Mouse (Mus musculus) embryonic fibroblast, embryonic 13.5 days (primary cell): ENCODE results near the gene Itgad.

Source experiments
- CTCF ChIP-seq: IDR thresholded peaks from 2 replicates; pipeline ENCODE4 v1.5.1; 2011; ENCODE audit warnings: mild to moderate bottlenecking, control low read depth, low read length, moderate library complexity, borderline replicate concordance; ENCODE audit not compliant: insufficient read depth
- POLR2A ChIP-seq: IDR thresholded peaks from 2 replicates; pipeline ENCODE4 v1.6.1; 2011; ENCODE audit warnings: low read depth, mild to moderate bottlenecking, control low read depth, low read length, moderate library complexity

DNA sequence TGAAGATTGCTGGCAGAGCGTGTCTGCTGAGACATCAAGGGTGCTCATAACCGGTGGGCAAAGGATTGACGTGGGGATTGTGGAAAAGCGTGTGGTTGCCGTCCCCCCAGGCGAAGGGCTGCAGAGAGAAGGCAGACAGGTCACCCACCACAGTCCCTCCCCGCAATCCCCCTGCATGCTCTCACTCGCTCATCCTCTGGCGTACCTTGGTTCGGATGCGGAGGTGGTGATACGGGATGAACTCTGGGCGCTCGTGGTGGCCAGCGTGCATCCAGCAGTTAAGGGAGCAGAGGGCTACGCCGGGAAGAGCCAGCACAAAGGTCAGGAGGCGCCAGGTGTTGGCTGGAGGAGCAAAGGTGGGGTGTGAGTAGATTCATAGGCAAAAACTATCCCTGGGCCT is 51.5 kb downstream of the Itgad start:
- TF ChIP-seq POLR2A, result no peak
- no peak for TF ChIP-seq CTCF
